Mouse (Mus musculus): ENCODE measurements at regions not wholly inside any gene's neighbourhood (a gene's known extent, or its start where the extent isn't known, plus 50 kb on each side); places are given as distances from the start of the nearest gene placed in this dataset.

GRCm38 (mm10) chr10:38147421-38147820 is 674.2 kb downstream of the Rfpl4b start:
- DNase-seq, result no peak

DNA sequence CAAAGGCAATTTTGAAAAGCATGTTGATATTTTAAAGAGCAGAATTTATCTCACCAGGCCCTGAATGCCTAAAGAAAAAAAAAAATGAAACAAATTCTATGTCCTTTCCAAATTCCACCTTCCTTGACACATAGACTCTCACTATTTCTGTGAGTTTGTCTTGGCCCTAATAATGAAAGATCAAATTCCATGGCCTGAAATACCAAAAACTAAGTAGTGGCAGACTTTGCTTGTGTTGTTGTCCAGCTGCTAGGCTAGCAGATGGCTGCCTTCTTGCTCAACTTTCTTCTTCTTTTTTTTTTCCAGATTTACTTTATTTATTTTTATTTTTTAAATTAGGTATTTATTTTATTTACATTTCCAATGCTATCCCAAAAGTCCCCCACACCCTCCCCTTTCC is 682.4 kb downstream of the Rfpl4b start:
- no peak for DNase-seq

- DNase-seq, result peak; percentile 12
Measured at GRCm38 (mm10) chr10:38121911-38122573, 699.5 kb downstream of the Rfpl4b start.

DNA sequence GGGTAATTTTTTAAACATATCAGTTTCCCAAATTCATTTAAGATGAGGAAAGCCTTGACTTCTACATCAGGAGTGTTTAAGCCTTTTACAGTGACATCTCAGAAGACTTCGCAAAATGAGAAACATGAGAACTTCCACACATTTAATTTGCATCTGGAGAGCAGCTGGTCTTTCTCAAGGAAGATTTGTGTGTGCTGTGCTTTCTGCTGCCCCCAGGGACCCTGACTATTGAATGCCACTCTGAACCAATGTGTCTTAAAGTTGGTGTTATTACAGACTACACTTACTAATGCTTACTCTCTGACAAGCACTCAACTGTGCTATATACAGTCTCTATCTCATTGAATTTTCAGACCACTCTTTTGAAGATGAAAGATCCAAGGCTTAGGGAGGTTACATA is 703.0 kb downstream of the Rfpl4b start:
- no peak for DNase-seq

DNA sequence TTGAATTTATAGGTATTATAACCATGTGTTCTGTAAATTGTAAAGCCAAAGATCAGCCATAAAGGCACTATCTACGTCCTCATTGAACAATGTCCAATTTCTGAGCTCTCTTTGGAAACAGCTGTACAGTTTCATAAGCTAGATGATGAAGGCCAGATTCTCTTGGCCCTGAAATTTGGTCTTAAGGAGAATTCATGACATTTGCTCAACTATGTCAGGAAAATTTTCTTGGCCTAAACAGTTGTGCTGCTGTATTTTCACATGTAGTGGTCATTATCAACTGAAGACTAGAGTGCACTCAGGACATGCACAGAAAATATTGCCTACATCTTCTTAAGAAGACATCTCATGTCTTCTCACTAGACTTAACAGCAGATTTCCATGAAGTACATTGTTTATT is 705.1 kb downstream of the Rfpl4b start:
- no peak for DNase-seq

DNA sequence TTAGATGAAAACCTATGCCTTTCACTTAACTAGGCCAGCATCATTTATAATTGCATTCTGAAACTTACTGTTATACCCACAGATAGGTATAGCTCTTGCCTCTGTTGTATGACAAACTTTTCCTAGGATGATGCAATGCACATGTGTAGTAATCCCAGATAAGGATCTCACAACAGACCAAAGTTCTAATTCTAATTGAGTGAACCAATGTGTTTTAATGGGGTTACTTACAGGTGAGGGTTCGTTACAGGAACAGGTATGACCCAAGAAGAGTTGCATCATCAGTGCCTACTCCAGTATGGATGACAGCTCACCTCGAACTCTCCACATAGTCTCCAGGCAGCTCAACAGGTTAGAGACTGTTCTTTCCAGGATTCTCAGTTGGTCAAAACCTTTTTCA is 707.4 kb downstream of the Rfpl4b start:
- DNase-seq, result no peak

DNA sequence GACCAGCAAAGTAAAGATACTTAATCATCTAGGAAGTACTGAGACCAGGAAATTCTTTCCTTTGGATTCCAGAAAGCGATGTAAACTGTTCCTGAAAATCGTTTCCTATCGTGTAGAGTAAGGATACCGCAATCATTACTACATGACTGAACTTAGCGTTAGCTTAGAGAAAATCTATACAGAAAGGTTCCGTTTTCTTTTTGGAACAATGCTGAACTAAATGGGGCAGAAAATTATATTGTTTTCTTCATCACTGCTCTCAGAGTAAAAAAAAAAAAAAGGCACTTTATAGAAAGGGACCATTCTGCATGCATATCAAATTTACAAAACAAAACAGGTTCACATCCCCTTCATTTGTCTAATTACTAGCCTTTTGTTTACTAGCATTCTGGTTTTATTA is 713.0 kb downstream of the Rfpl4b start:
- DNase-seq, result no peak

DNA sequence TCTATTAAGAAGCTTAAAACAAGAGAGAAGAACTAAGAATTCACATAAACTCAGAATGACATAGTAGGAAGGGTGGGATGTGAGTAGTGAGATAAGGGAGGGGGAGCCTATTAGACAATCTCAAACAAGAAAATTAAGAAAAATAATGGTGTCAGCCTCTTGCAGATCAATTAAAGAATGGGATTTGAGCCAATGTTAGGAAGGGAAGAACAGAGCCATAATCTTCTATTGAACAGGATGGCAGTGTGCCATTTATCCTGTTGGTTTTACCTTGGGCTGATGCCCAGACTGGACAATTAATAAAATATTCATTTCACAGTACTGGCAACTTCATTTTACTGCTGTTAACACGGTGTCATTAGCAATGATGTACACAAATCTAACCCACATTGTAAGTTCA is 718.0 kb downstream of the Rfpl4b start:
- no peak for DNase-seq

DNA sequence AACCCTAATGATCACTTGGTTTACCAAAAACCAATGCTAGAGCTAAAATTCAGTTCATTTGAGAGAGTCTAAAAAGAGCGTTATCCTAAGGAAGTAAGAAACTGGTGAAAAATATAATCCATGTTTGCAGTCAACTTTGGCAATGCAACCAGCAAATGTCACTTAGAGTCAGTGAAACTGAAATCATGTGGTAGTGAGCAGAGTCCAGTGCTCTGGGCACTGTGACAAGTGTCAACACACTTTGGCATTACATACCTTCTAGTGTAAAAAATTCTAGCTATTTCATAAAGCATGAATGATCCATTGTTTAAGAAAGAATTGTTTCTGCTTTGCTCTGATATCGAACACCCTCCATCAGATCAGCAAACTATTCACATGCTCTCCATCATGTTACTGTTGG is 743.1 kb downstream of the Rfpl4b start:
- no peak for DNase-seq

- DNase-seq, result no peak
Measured at GRCm38 (mm10) chr10:38072394-38072793, 749.2 kb downstream of the Rfpl4b start.

GRCm38 (mm10) chr10:38059050-38059449 is 762.5 kb downstream of the Rfpl4b start:
- DNase-seq, result no peak

- DNase-seq, result no peak
Measured at GRCm38 (mm10) chr10:38010452-38010851, 811.1 kb downstream of the Rfpl4b start.

DNA sequence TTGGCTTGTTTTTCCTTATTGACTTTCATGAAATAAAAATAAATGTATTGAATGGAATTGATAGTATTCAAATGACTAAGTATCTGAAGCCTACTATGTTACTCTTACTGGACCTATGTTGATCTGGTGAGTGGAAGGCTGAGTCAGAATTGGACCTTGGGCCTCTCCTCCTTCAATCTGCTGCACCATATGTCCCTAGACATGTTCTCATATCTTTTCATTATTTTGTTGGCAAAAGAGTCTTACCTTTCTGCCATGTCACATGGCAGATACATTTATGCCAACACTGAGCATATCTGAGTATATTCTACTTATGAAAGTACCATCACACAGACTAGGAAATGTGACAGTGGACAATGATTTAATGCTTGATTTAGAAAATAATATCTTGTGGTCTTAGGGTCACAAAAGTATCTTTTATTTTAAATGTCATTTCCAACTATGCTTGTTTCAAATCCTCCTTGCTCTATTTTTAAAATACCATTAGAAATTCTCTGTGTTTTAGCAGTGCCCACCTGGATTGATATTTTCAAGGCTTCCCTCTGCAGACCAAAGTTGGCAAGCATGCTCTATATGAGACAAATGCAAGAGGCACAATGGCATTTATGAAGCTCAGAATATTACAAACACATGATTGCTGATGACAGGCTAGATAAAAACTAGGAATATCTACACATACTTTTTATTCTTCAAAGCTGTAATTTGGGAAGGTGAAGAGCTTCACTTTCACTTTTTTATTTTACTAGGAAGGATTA is 825.7 kb downstream of the Rfpl4b start:
- no peak for DNase-seq

DNA sequence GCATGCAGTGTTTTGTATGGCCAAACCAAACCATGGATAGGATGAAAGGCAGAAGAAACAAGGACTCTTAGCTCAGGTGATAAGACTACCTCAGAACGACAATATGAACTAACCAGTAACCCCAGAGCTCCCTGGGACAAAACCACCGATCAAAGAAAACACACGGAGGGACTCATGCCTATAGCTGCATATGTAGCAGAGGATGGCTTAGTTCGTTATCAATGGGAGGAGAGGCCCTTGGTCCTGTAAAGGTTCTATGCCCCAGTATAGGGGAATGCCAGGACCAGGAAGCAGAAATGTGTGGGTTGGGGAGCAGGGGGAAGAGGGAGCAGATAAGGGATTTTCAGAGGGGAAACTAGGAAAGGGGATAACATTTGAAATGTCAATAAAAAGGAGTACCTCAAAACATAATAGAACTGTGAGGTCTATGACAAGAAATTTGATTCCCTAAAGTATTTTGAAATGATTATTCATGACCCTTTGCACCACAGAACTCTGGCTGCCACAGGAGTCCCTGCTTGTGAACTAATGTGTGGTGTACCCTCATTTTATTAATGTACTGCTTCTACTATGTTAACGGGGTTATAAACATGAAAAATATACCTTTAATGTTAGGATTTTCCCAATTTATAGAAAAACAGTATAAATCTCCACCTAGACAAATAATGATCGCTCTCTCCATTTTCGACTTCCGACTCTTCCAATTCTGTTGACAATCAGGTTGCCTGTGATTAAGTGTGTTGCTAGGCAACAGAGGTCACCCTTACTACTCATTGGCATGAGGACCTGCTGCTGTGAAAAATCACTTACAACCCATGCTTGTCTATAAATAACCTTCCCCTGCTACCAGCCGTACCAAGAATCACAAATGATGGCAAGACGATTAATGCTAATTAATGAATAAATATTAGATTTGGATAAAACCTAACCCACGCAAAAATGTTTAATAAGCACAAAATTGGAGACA is 833.0 kb downstream of the Rfpl4b start:
- DNase-seq, result no peak

- no peak for DNase-seq
Measured at GRCm38 (mm10) chr10:37978899-37979539, 840.3 kb upstream of the Marcks start.

DNA sequence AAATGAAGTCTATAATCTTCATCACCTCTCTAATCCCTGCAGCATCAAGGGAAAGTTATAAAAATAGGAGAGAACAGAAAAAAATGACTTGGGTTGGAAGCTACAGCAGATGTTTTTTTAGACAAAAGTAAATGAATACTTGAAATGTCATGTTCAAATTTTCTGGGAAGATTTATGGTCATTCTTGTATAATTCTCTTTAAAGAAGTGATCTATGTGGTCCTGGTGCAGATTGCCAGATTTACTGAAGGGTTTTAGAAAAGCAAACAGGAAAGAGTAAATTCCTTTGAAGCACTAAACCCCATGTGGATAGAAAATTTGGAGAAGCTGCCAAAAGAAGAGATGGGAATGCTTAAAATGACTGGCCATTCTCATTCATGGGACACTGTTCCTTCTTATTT is 821.3 kb upstream of the Marcks start:
- DNase-seq, result no peak

DNA sequence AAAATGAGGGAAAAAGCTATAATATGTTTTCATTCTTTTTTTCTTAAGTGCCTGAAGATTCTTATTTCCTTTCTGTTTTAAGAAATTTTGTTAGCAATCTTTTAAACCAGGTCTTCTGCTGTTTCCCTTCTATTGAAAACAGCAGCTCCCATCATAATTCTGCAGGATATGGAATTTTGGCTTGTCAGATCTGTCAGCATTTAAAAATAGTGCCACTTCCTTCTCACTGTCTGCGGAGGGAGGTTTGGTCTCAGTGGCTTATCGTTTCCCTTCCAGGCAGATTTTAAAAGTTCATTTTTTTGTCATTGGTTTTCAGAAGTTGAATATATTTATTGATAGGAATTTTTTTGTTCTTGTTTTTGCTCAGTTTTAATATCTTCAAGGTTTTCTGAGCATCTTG is 776.1 kb upstream of the Marcks start:
- no peak for DNase-seq

GRCm38 (mm10) chr10:37911669-37912068 is 772.9 kb upstream of the Marcks start:
- no peak for DNase-seq

GRCm38 (mm10) chr10:37908276-37908675 is 769.6 kb upstream of the Marcks start:
- no peak for DNase-seq

GRCm38 (mm10) chr10:37907731-37908130 is 769.0 kb upstream of the Marcks start:
- DNase-seq, result no peak

GRCm38 (mm10) chr10:37887961-37888360 is 749.2 kb upstream of the Marcks start:
- peak; percentile 6 for DNase-seq

DNA sequence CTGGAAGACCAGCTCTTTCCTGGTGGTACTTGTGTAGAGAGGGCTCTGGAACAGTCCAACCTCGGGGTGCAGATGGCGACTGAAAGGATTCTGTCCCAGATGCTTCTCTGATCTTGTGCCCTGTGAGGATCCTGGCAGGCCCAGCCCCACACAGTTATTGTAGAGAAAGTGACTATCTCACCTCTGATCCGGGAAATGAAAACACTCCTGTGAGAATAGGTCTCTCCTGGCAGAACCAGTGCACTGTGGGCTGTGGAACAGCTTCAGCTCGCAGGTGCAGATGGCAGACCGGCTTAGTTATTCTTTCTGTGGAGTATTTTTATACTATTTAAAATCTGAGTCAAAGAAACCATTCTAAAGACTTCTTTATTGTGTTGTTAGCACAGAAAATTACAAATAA is 742.1 kb upstream of the Marcks start:
- no peak for DNase-seq

All from gastrocnemius, postnatal 10 days (tissue).